22 mouse cellular contexts compared by ENCODE assay signal in genomic region chr1:170383530-170383929, GRCm38 (mm10).
DNase-seq lines count a peak whose midpoint lies in the region; ATAC-seq and TF ChIP-seq lines count a peak whose summit lies in the region.
"Had no signal": no experiment of that assay in that cellular context is flagged by ENCODE, and none has a peak within 500 bp of the region (broad histone marks: within the 10 kb centered on the region; RNA-seq: fewer than 3 reads in every experiment).

No protein-coding gene starts in this region.

- intact Hi-C loops in left cerebral cortex, adult 2 months (cut with DNase I) = no loop called here

- WGBS in forebrain, embryonic 14.5 days = 59% methylated on average over 7 of the region's 7 CpGs
- WGBS in forebrain, embryonic 15.5 days = 50% methylated on average over 7 of the region's 7 CpGs

- no peak overlapping the region for H3K4me3 ChIP-seq in forebrain, embryonic 14.5 days (ENCODE audit: low read depth, low read length)
- H3K4me3 ChIP-seq in forebrain, embryonic 15.5 days = no peak overlapping the region
- no peak overlapping the region for H3K4me3 ChIP-seq in left cerebral cortex, adult 2 months
- H3K4me3 ChIP-seq: embryonic facial prominence, embryonic 12.5 days; embryonic facial prominence, embryonic 15.5 days had no signal

- ATAC-seq in forebrain, embryonic 14.5 days = no peak
- no peak for ATAC-seq in forebrain, embryonic 15.5 days (replicated peaks)
- ATAC-seq: activated CD4-positive, CD25-positive, alpha-beta regulatory T cell, adult 4 months; CD4-positive, CD25-positive, alpha-beta regulatory T cell, adult 4 months; intestine, postnatal 0 days had no signal

- no peak for TF ChIP-seq POLR2A in brain, embryonic 14.5 days (IDR thresholded peaks at IDR 0.05; ENCODE audit: borderline replicate concordance, extremely low read depth, insufficient read depth, insufficient read length, poor library complexity, severe bottlenecking)

- no peaks in the 10 kb centered on the region for H3K27me3 ChIP-seq in forebrain, embryonic 14.5 days (replicated peaks; ENCODE audit: control insufficient read depth, insufficient read depth, low read length)
- H3K27me3 ChIP-seq in forebrain, embryonic 15.5 days = no peaks in the 10 kb centered on the region
- H3K27me3 ChIP-seq: embryonic facial prominence, embryonic 12.5 days; embryonic facial prominence, embryonic 15.5 days had no signal

- H3K9me3 ChIP-seq in forebrain, embryonic 14.5 days (replicated peaks; ENCODE audit: control insufficient read depth, low read length) = no peaks in the 10 kb centered on the region
- no peaks in the 10 kb centered on the region for H3K9me3 ChIP-seq in forebrain, embryonic 15.5 days
- H3K9me3 ChIP-seq: embryonic facial prominence, embryonic 12.5 days; embryonic facial prominence, embryonic 15.5 days had no signal

- no peaks in the 10 kb centered on the region for H3K36me3 ChIP-seq in forebrain, embryonic 14.5 days (ENCODE audit: control insufficient read depth, insufficient read depth, low read length)
- H3K36me3 ChIP-seq in forebrain, embryonic 15.5 days = no peaks in the 10 kb centered on the region
- H3K36me3 ChIP-seq: embryonic facial prominence, embryonic 12.5 days; embryonic facial prominence, embryonic 15.5 days had no signal

- no peak for TF ChIP-seq CTCF in left cerebral cortex, adult 2 months (IDR thresholded peaks at IDR 0.05)
- no peak for TF ChIP-seq CTCF in brain, embryonic 14.5 days (IDR thresholded peaks at IDR 0.05; ENCODE audit: borderline replicate concordance, extremely low read depth, insufficient read depth, insufficient read length)

- H3K4me2 ChIP-seq in forebrain, embryonic 14.5 days (ENCODE audit: low read length) = no peak overlapping the region
- no peak overlapping the region for H3K4me2 ChIP-seq in forebrain, embryonic 15.5 days (replicated peaks)
- H3K4me2 ChIP-seq: embryonic facial prominence, embryonic 12.5 days; embryonic facial prominence, embryonic 15.5 days; heart, embryonic 11.5 days; hindbrain, embryonic 14.5 days had no signal

- DNase-seq in forebrain, embryonic 14.5 days (ENCODE audit: low spot score) = peak; percentile 38
- no peak for DNase-seq in left cerebral cortex, adult 2 months (ENCODE audit: extremely low spot score in 1 of 2, low spot score in 2 of 2)
- DNase-seq in left cerebral cortex, adult 9 months (ENCODE audit: low spot score in 2 of 2) = no peak
- DNase-seq in R1 (ENCODE audit: low read depth, low spot score) = peak; percentile 39
- peak; percentile 66 for DNase-seq in brain, embryonic 14.5 days (ENCODE audit: low read depth)
- DNase-seq in B cell, adult 2 months = no peak
- DNase-seq: adrenal gland, adult 8-10 months; adrenal gland, postnatal 25 days; cerebellum, adult 11 months; cerebellum, adult 2 months; cerebellum, adult 9-11 months; cerebellum, postnatal 25 days; gastrocnemius, postnatal 25 days; heart, postnatal 36 days had no signal

- H3K4me1 ChIP-seq in forebrain, embryonic 14.5 days (ENCODE audit: control insufficient read depth, insufficient read depth, low read length) = peaks cover 17% of the 10 kb centered on the region
- peaks cover 21% of the 10 kb centered on the region for H3K4me1 ChIP-seq in forebrain, embryonic 15.5 days
- H3K4me1 ChIP-seq: embryonic facial prominence, embryonic 12.5 days had no signal

- H3K27ac ChIP-seq in forebrain, embryonic 14.5 days (ENCODE audit: low read depth, low read length) = no peak overlapping the region
- H3K27ac ChIP-seq in forebrain, embryonic 15.5 days (replicated peaks) = no peak overlapping the region
- H3K27ac ChIP-seq in left cerebral cortex, adult 2 months = 0 out of 2 replicates have a peak overlapping the region, but pooled peaks have one; percentile 24
- H3K27ac ChIP-seq: embryonic facial prominence, embryonic 12.5 days; embryonic facial prominence, embryonic 15.5 days; hindbrain, embryonic 14.5 days had no signal

- no peak overlapping the region for H3K9ac ChIP-seq in forebrain, embryonic 14.5 days (ENCODE audit: low read length)
- no peak overlapping the region for H3K9ac ChIP-seq in forebrain, embryonic 15.5 days (replicated peaks)
- H3K9ac ChIP-seq: embryonic facial prominence, embryonic 12.5 days; embryonic facial prominence, embryonic 15.5 days; hindbrain, embryonic 14.5 days had no signal

Comparison
In these comparisons a context has a peak if more than half of its experiments do, and no peak if none do; other contexts are left out.
1. DNase-seq: peak in forebrain, embryonic 14.5 days (single experiment), R1 (single experiment) and brain, embryonic 14.5 days (single experiment); none in left cerebral cortex, adult 2 months (0 of 2), left cerebral cortex, adult 9 months (0 of 2) and B cell, adult 2 months (0 of 2).